Mouse (Mus musculus) embryo, embryonic 10 days (tissue): ENCODE measurements around the gene Taz.
A peak's percentile ranks its signal among the peaks of the same experiment; 100 is the strongest.

Source experiments
- DNase-seq: peaks from one replicate; pipeline ENCODE4 v3.0.0-alpha.2; 2015; ENCODE audit warnings: low spot score

The Taz gene

GRCm38 (mm10) chrX:74281041-74281731 lies 526 bp upstream of the Taz start:
- DNase-seq: no peak

GRCm38 (mm10) chrX:74282395-74283091 lies 831 bp downstream of the Taz start:
- DNase-seq: peak; percentile 92

GRCm38 (mm10) chrX:74283092-74283437 lies 1.4 kb downstream of the Taz start:
- no peak for DNase-seq

- no peak for DNase-seq
Measured at GRCm38 (mm10) chrX:74293431-74293830, 11.7 kb downstream of the Taz start.

- DNase-seq: peak; percentile 94
Measured at GRCm38 (mm10) chrX:74296538-74297448, 15.1 kb downstream of the Taz start, which contains the start of gene Atp6ap1. Gene Atp6ap1, plus strand, starts transcription at chrX:74297097.

- no peak for DNase-seq
Measured at GRCm38 (mm10) chrX:74298348-74298747, 16.6 kb downstream of the Taz start.

- DNase-seq: no peak
Measured at GRCm38 (mm10) chrX:74299721-74300120, 18.0 kb downstream of the Taz start.

DNA sequence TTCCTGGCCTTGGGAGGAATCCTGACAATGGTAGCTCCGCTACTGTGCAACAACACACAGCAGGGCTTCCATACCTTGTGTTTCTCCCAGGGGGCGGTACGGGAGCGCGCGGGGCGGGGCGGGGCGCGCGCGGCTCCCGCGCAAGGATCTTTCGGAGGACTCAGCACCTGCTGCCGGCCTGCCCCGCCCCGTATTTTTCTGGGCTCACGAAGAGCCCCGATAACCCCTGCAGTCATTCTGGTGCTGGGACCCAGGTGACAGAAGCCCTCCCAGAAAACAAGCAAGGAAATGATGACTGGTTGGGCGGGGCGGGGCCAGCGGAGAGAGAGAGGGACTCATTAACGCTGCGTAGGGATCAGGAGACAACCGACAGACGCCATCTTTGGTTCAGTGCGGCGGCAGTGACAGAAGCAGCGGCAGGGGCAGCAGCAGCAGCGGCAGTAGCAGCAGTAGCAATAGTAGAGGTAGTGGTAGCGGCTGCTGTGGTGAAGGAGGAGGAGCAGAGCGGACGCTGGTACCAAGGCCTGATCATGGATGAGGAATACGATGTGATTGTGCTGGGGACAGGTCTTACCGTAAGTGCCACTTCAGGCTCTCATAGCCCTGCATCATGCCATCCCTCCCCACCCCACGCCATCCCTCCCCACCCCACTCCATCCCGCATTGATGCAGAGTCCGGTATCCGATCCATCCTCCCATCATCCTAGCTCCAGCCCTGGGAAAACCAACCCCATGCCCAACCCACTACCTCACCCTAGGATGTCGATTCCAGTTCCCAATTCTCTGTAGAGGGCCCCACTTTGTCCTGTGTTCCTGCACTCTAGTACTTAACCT lies 23.4 kb downstream of the Taz start, which contains the start of gene Gdi1:
Gene Gdi1, plus strand, starts transcription at position 132 of the 834 bp plus-strand sequence.
- DNase-seq: peak; percentile 75

DNA sequence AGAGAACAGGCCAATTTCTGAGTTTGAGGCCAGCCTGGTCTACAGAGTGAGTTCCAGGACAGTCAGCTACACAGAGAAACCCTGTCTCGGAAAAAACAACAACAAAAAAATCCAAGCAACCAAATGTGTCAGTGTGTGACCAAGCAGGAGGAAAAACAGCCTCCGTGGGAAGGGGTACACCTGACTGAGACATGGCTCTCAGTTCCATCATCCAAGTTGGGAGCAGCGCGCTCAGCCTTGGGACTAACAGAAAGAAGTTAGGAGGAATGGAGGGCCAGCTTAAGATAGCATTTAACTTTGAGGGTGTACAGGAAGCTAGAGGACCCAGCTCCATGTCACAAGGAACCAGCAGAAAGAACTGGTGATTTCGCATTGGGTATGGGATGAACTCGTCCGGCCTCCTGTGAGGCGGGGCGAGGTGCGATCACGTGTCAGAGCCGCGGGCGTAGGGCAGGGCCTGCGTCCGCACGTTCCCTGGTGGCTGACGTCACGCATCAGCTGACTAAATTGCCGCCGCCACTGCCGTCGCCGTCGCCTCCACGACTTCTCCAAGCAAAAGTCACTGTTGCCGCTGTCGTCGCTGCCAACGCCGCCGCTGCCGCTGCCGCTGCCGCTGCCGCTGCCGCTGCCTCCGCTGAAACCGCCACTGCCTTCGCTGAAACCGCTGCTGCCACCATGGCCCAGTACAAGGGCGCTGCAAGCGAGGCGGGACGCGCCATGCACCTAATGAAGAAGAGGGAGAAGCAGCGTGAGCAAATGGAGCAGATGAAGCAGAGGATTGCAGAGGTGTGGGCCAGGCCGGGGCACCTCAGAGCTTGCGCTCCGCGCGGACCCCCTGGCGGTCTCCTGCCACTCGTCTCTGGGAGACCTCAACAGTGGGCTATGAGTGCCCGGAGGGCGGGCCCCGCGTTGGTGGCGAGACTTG lies 31.1 kb downstream of the Taz start, which contains the start of gene Fam50a:
Gene Fam50a, plus strand, starts transcription at position 494 of the 925 bp plus-strand sequence.
- DNase-seq: peak; percentile 95

DNA sequence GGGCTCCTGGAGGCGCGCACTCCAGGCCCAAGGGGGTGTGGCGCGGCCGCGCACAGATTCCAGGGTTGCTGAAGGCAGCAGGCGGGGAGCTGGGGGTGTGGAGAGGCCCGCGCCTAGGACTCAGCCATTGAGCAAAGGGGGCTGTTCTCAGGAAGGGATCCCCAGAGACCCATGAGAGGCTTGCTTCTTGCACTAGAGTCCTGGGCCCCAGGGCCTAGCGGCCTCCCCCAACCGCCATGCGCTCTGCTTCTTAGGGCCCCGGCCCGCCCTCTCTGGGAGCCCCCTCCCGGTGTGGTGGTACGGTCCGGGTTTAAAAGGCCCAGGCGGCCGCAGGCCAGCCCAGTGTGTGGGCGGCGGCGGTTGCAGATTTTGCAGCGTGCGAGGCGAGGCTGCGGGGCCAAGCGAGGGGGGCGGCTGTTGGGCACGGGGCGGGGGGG lies 47.0 kb downstream of the Taz start, which contains the start of gene Plxna3:
Gene Plxna3, plus strand, starts transcription at position 342 of the 437 bp plus-strand sequence.
- peak; percentile 65 for DNase-seq

DNA sequence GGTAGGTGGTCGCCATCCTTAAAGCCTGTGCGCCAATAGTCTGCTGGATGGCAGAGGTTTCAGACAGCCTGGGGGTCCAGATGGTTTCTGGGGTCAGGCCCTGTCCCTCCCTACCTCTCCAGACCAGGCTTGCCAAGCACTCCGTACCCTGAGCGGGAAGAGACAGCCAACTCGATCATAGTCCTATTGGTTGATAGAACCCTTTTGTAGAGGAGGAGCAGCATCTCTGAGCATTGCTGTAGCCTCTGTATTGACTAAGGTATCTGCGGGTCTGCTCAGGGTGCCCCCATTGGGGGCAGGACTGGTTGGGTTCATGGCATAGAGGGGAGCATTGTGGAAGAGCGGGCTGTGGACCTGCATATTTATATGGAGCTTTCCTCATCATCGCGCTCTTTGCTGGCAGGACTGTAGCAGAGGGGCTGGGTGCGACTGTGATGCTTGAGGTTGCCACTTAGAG lies 47.5 kb downstream of the Taz start:
- no peak for DNase-seq

DNA sequence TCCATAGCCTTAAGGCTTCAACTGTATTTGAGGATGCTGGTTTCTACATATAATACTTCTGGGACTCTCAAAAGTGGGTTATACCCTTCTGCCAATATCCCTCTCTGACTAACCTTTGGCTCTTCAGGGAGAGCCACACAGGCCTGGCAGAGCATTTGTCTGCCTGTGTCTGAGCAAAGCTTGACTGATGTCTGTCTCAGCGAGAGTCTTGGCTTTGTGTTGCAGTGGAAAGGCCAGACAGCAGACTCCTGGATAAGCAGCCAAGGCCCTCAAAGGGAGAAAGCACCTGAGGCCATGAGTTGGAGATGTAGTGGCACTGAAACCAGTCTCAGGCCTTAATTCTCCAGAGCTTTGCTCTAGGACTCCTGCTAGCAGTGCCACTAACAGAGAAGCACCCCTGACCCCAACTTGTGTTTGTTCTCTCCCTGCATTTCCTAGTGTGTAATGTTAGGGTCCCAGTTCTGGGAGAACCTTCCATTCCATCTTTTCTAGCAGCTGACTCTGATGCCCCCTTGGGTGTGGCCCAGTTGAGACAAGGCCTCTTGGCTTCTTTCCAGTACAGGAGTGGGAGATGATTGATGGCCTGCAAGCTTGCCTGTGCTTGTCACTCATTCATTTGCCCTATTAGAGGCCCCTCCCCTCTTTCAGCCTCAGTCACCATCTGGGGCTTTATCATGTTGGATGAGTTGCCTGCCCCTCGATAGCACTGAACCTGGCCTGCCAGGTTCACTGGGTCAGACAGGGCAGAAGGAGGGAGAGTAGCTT lies 48.6 kb downstream of the Taz start:
- no peak for DNase-seq
